Mouse (Mus musculus) MEL (cell line): ENCODE data around the gene Rfpl4b. TPM values are rescaled to one million over a fixed set of nuclear protein-coding genes. Genes with fewer than 3 reads are reported as not detected.
"Not testable (repeated sequence)": the region's sequence is repeated elsewhere in the genome, so short reads cannot be mapped to it uniquely, and the experiment has no call there.

Experiments
- DNase-seq: peaks from one replicate; pipeline ENCODE4 v3.0.0; 2011; ENCODE audit warnings: low read depth, low spot score
- H3K27ac ChIP-seq: 2 replicates; pipeline ENCODE4 v1.5.1; 2012; ENCODE audit warnings: low read depth, mild to moderate bottlenecking, control low read depth, low read length, moderate library complexity; ENCODE audit not compliant: control insufficient read depth
- H3K27me3 ChIP-seq, 2 experiments: fragments of 150-350 bp in 1 of 2; sonication (generic) in 1 of 2; 2 replicates each; pipeline ENCODE4 v1.6.1; 2012; ENCODE audit warnings: low read length in 2 of 2, mild to moderate bottlenecking in 2 of 2, improper control_type of control experiment in 1 of 2, moderate library complexity in 1 of 2; ENCODE audit not compliant: insufficient read depth in 2 of 2, control insufficient read depth in 1 of 2
- H3K36me3 ChIP-seq, 2 experiments: 2 replicates each; pipeline ENCODE4 v1.6.1; 2012 to 2014; ENCODE audit warnings: low read length in 2 of 2, improper control_type of control experiment in 1 of 2, inconsistent platforms in 1 of 2, mild to moderate bottlenecking in 1 of 2; ENCODE audit not compliant: insufficient read depth in 2 of 2, control insufficient read depth in 1 of 2
- H3K4me1 ChIP-seq, 2 experiments: fragments of 150-350 bp in 1 of 2; sonication (generic) in 1 of 2; 2 replicates each; pipeline ENCODE4 v1.6.1; 2012; ENCODE audit warnings: low read length in 2 of 2, improper control_type of control experiment in 1 of 2, mild to moderate bottlenecking in 1 of 2; ENCODE audit not compliant: insufficient read depth in 2 of 2, control insufficient read depth in 1 of 2
- H3K4me3 ChIP-seq, 2 experiments: fragments of 150-350 bp in 1 of 2; sonication (generic) in 1 of 2; 2 replicates each; pipeline ENCODE4 v1.5.1; 2012; ENCODE audit warnings: low read depth in 2 of 2, low read length in 2 of 2, mild to moderate bottlenecking in 2 of 2, moderate library complexity in 2 of 2, control low read depth in 1 of 2, improper control_type of control experiment in 1 of 2; ENCODE audit not compliant: control insufficient read depth in 1 of 2, insufficient read depth in 1 of 2
- H3K79me2 ChIP-seq: 2 replicates; pipeline ENCODE4 v1.6.1; 2012; ENCODE audit warnings: mild to moderate bottlenecking, low read length, moderate library complexity; ENCODE audit not compliant: control insufficient read depth, poor library complexity, insufficient read depth
- H3K9ac ChIP-seq: 2 replicates; pipeline ENCODE4 v1.6.1; 2012; ENCODE audit warnings: low read depth, mild to moderate bottlenecking, control low read depth, low read length, moderate library complexity; ENCODE audit not compliant: control insufficient read depth, poor library complexity, severe bottlenecking
- H3K9me3 ChIP-seq: fragments of 150-350 bp; sonication (generic); replicated peaks from 2 replicates; pipeline ENCODE4 v1.6.1; 2012; ENCODE audit warnings: mild to moderate bottlenecking, low read length, improper control_type of control experiment, moderate library complexity; ENCODE audit not compliant: insufficient read depth
- BHLHE40 ChIP-seq: IDR thresholded peaks from 2 replicates; pipeline ENCODE4 v1.6.1; 2012; ENCODE audit warnings: low read depth, mild to moderate bottlenecking, inconsistent platforms, low read length, improper control_type of control experiment, borderline replicate concordance
- E2F4 ChIP-seq: IDR thresholded peaks from 2 replicates; pipeline ENCODE4 v1.6.1; 2011; ENCODE audit warnings: low read depth, low read length, improper control_type of control experiment, borderline replicate concordance
- ETS1 ChIP-seq: IDR thresholded peaks from 2 replicates; pipeline ENCODE4 v1.6.1; 2012; ENCODE audit warnings: low read depth, mild to moderate bottlenecking, inconsistent platforms, low read length, improper control_type of control experiment, moderate library complexity
- HCFC1 ChIP-seq: IDR thresholded peaks from 2 replicates; pipeline ENCODE4 v1.6.1; 2012; ENCODE audit warnings: low read depth, mild to moderate bottlenecking, inconsistent platforms, low read length, improper control_type of control experiment, moderate library complexity
- MAX ChIP-seq: IDR thresholded peaks from 2 replicates; pipeline ENCODE4 v1.6.1; 2011; ENCODE audit warnings: low read length, improper control_type of control experiment
- MAZ ChIP-seq: IDR thresholded peaks from 2 replicates; pipeline ENCODE4 v1.6.1; 2012; ENCODE audit warnings: low read depth, mild to moderate bottlenecking, inconsistent platforms, low read length, improper control_type of control experiment
- MXI1 ChIP-seq: IDR thresholded peaks from 2 replicates; pipeline ENCODE4 v1.6.1; 2011; ENCODE audit warnings: mild to moderate bottlenecking, low read depth, low read length, improper control_type of control experiment
- MYC ChIP-seq: IDR thresholded peaks from 2 replicates; pipeline ENCODE4 v1.6.1; 2011; ENCODE audit warnings: low read depth, mild to moderate bottlenecking, low read length, improper control_type of control experiment, moderate library complexity
- NRF1 ChIP-seq: IDR thresholded peaks from 2 replicates; pipeline ENCODE4 v1.6.1; 2014; ENCODE audit warnings: low read depth, mild to moderate bottlenecking, inconsistent platforms, low read length, improper control_type of control experiment, moderate library complexity; ENCODE audit not compliant: poor library complexity, insufficient read depth, severe bottlenecking
- POLR2AphosphoS2 ChIP-seq: IDR thresholded peaks from 2 replicates; pipeline ENCODE4 v1.6.1; 2011; ENCODE audit warnings: low read length, improper control_type of control experiment
- SMC3 ChIP-seq: IDR thresholded peaks from 2 replicates; pipeline ENCODE4 v1.6.1; 2011; ENCODE audit warnings: low read depth, low read length, improper control_type of control experiment
- TBP ChIP-seq: IDR thresholded peaks from 2 replicates; pipeline ENCODE4 v1.8.0; 2011; ENCODE audit warnings: low read depth, low read length, improper control_type of control experiment
- TCF12 ChIP-seq: IDR thresholded peaks from 2 replicates; pipeline ENCODE4 v1.6.1; 2014; ENCODE audit warnings: low read depth, mild to moderate bottlenecking, inconsistent platforms, low read length, improper control_type of control experiment, moderate library complexity
- USF2 ChIP-seq, 2 experiments: IDR thresholded peaks; 2 replicates each; pipeline ENCODE4 v1.6.1; 2011 to 2012; ENCODE audit warnings: improper control_type of control experiment in 2 of 2, low read length in 2 of 2, borderline replicate concordance in 1 of 2, inconsistent platforms in 1 of 2, low read depth in 1 of 2, mild to moderate bottlenecking in 1 of 2; ENCODE audit not compliant: insufficient read depth in 1 of 2
- ZMIZ1 ChIP-seq: IDR thresholded peaks from 2 replicates; pipeline ENCODE4 v1.6.1; 2012; ENCODE audit warnings: low read depth, mild to moderate bottlenecking, inconsistent platforms, low read length, improper control_type of control experiment, moderate library complexity
- ZNF384 ChIP-seq: IDR thresholded peaks from 2 replicates; pipeline ENCODE4 v1.6.1; 2012; ENCODE audit warnings: low read depth, mild to moderate bottlenecking, inconsistent platforms, low read length, improper control_type of control experiment
- polyA plus RNA-seq, 2 experiments: library from polyadenylated mRNA; stranded (reverse) in 1 of 2; unstranded in 1 of 2; fragments of >175 nt in 1 of 2; fragments of >200 nt in 1 of 2; gene quantifications; 2 replicates each; pipeline versions ENCODE4 v1.2.1 to v1.2.4; 2012; ENCODE audit warnings: low replicate concordance in 2 of 2, low read depth in 1 of 2; ENCODE audit not compliant: insufficient read length in 2 of 2, insufficient read depth in 1 of 2, missing spikeins in 1 of 2
- total RNA-seq: library from RNA; depleted of rRNA; stranded (reverse); fragments of 300-350 nt; gene quantifications from 2 replicates; pipeline ENCODE4 v1.2.3, GENCODE M21; 2012; rRNA removed

Gene Rfpl4b
- not detected in 2 replicates for total RNA-seq
- polyA plus RNA-seq = not detected

- H3K36me3 ChIP-seq = no peaks in the 10 kb centered on the region
- no peaks in the 10 kb centered on the region for H3K9me3 ChIP-seq
- DNase-seq = no peak
- H3K79me2 ChIP-seq = no peaks in the 10 kb centered on the region
- no peak within 1 kb of the TSS for H3K9ac ChIP-seq
- no peak within 1 kb of the TSS for H3K27ac ChIP-seq
- no peaks in the 10 kb centered on the region for H3K27me3 ChIP-seq
- H3K4me1 ChIP-seq = no peaks in the 10 kb centered on the region
- H3K4me3 ChIP-seq = no peak within 1 kb of the TSS
- no peak for TF ChIP-seq E2F4
- TF ChIP-seq ZNF384 = no peak
- no peak for TF ChIP-seq TCF12
- no peak for TF ChIP-seq MXI1
- no peak for TF ChIP-seq MAZ
- TF ChIP-seq HCFC1 = no peak
- no peak for TF ChIP-seq MYC
- no peak for TF ChIP-seq USF2 (IDR thresholded peaks at IDR 0.05; ENCODE audit: borderline replicate concordance in 1 of 2, insufficient read depth in 1 of 2, low read depth in 1 of 2, low read length in 2 of 2)
- TF ChIP-seq NRF1 = no peak
- TF ChIP-seq ETS1 = no peak
- TF ChIP-seq ZMIZ1 = no peak
- no peak for TF ChIP-seq TBP
- no peak for TF ChIP-seq MAX
Measured at GRCm38 (mm10) chr10:38821679-38822078, at the start of gene Rfpl4b. Gene Rfpl4b (minus strand): TSS chr10:38821779.

- Histone ChIP-seq H3K4me1 (no peaks in the 10 kb centered on the region), H3K36me3 (no peaks in the 10 kb centered on the region), H3K27ac (no peak overlapping the region), H3K9me3 (no peaks in the 10 kb centered on the region), H3K79me2 (no peaks in the 10 kb centered on the region), H3K27me3 (no peaks in the 10 kb centered on the region), H3K9ac (no peak overlapping the region), H3K4me3 (no peak overlapping the region)
- no peak for TF ChIP-seq ETS1
- no peak for TF ChIP-seq ZMIZ1
- TF ChIP-seq POLR2AphosphoS2 = no peak
- TF ChIP-seq SMC3 = no peak
- TF ChIP-seq BHLHE40 = no peak
- DNase-seq = no peak
Measured at GRCm38 (mm10) chr10:38855186-38855585, 33.6 kb upstream of the Rfpl4b start.

GRCm38 (mm10) chr10:38850006-38850405 lies 28.4 kb upstream of the Rfpl4b start:
- not testable (repeated sequence) for H3K9ac ChIP-seq, H3K79me2 ChIP-seq, DNase-seq, H3K4me3 ChIP-seq, H3K27me3 ChIP-seq, H3K36me3 ChIP-seq, H3K27ac ChIP-seq, H3K4me1 ChIP-seq, H3K9me3 ChIP-seq
